Mouse (Mus musculus) cerebellum, adult 18-20 months (tissue): Measurements from ENCODE around the gene Slc41a2.

Experiments used
- DNase-seq, 2 experiments: peaks; one replicate each; pipeline ENCODE4 v3.0.0; 2021

Gene Slc41a2

GRCm38 (mm10) chr10:83301054-83301453, 36.6 kb downstream of the Slc41a2 start:
- no peak for DNase-seq

GRCm38 (mm10) chr10:83297017-83297416, 40.7 kb downstream of the Slc41a2 start:
- no peak for DNase-seq

GRCm38 (mm10) chr10:83294746-83295145, 42.9 kb downstream of the Slc41a2 start:
- no peak for DNase-seq

GRCm38 (mm10) chr10:83293352-83293751, 44.3 kb downstream of the Slc41a2 start:
- no peak for DNase-seq

GRCm38 (mm10) chr10:83291731-83292130, 46.0 kb downstream of the Slc41a2 start:
- DNase-seq, result no peak

- DNase-seq, result no peak
Observed at GRCm38 (mm10) chr10:83287828-83288227, 49.9 kb downstream of the Slc41a2 start.

GRCm38 (mm10) chr10:83286399-83286798, 51.3 kb downstream of the Slc41a2 start:
- no peak for DNase-seq

- DNase-seq, result no peak
Observed at GRCm38 (mm10) chr10:83285724-83286256, 51.9 kb downstream of the Slc41a2 start.

GRCm38 (mm10) chr10:83284916-83285315, 52.8 kb downstream of the Slc41a2 start:
- peak; percentile 21 to 22 for DNase-seq

GRCm38 (mm10) chr10:83266731-83267130, 71.0 kb downstream of the Slc41a2 start:
- DNase-seq, result peak; percentile 61 to 77

GRCm38 (mm10) chr10:83266241-83266640, 71.4 kb downstream of the Slc41a2 start:
- no peak for DNase-seq

GRCm38 (mm10) chr10:83264680-83265079, 73.0 kb downstream of the Slc41a2 start:
- no peak for DNase-seq

GRCm38 (mm10) chr10:83264056-83264455, 73.6 kb downstream of the Slc41a2 start:
- DNase-seq, result no peak

GRCm38 (mm10) chr10:83261264-83261663, 76.4 kb downstream of the Slc41a2 start:
- DNase-seq, result no peak

- peak in 1 of 2 experiments; percentile 24 for DNase-seq
Observed at GRCm38 (mm10) chr10:83251377-83251776, 86.3 kb downstream of the Slc41a2 start.

GRCm38 (mm10) chr10:83248036-83248435, 89.6 kb downstream of the Slc41a2 start:
- DNase-seq, result no peak

- DNase-seq, result no peak
Observed at GRCm38 (mm10) chr10:83245720-83246119, 92.0 kb downstream of the Slc41a2 start.

- DNase-seq, result no peak
Observed at GRCm38 (mm10) chr10:83244131-83244530, 93.6 kb downstream of the Slc41a2 start.

GRCm38 (mm10) chr10:83242106-83242686, 95.5 kb downstream of the Slc41a2 start:
- no peak for DNase-seq

- DNase-seq, result peak in 1 of 2 experiments; percentile 18
Observed at GRCm38 (mm10) chr10:83234391-83234790, 103.3 kb downstream of the Slc41a2 start.

- DNase-seq, result no peak
Observed at GRCm38 (mm10) chr10:83233967-83234366, 103.7 kb downstream of the Slc41a2 start.

- DNase-seq, result no peak
Observed at GRCm38 (mm10) chr10:83228626-83229025, 109.1 kb downstream of the Slc41a2 start.

- DNase-seq, result peak; percentile 22 to 45
Observed at GRCm38 (mm10) chr10:83224999-83225398, 112.7 kb downstream of the Slc41a2 start.

GRCm38 (mm10) chr10:83220847-83221246, 116.8 kb downstream of the Slc41a2 start:
- no peak for DNase-seq

- no peak for DNase-seq
Observed at GRCm38 (mm10) chr10:83220217-83220616, 117.5 kb downstream of the Slc41a2 start.
